Mouse (Mus musculus) gastrocnemius, adult 8-10 months (tissue): Measurements from ENCODE around the gene Hexim2. TPM values are rescaled to one million over a fixed set of nuclear protein-coding genes. Genes with fewer than 3 reads are reported as not detected.

Experiments
- DNase-seq, 2 experiments: peaks; one replicate each; pipeline ENCODE4 v3.0.0; 2022; ENCODE audit warnings: low spot score in 2 of 2
- total RNA-seq, 4 experiments: library from RNA; stranded (reverse); gene quantifications; 2 replicates each; pipeline ENCODE4 v1.2.4; 2022

Hexim2 gene
- 1 to 10 TPM; 1.7 to 4.0 (median 2.8) TPM for total RNA-seq

DNA sequence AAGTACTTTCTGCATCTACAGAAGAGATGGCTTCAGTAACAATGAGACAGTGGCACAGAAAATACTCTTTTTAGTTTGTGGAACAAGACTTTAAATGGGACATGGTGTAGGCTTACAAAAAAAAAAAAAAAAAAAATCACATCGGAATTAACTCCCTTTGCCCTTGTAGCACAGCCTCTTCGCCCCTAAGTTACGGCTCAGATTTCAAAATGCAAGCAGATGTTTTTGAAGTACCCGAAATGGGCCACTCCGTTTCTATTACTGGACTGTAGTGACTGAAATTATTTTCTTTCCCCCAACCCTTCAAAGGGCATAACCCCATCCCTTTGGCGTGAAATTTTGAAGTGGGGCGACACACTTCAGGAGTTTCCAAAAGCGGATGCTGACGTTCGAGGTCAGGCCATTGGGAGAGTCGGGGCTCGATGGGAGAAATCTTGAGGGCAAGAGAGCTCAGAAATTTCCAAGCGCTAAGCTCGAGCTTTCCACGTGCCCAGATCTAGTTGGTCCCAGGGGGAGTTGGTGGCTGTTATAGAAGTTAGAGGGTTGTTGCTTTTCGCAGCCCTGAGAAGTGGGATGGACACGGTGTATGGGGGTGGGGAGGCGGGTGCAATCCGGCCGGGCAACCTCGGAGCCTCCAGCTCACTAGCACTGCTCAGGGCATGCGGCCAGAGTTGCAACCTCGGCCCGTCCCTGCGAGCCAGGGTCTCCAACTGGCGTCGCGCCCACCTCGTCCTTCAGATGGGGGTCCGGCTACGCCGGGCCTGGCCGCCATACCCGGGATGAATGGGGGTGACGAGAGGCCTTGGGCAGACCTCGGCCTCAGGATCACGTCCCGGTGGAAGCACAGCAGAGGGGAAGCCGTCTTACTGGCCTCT is at the start of gene Hexim2:
Hexim2 (plus strand) TSS at position 729 of the 875 bp plus-strand sequence.
- DNase-seq = peak in 1 of 2 experiments; percentile 62

DNA sequence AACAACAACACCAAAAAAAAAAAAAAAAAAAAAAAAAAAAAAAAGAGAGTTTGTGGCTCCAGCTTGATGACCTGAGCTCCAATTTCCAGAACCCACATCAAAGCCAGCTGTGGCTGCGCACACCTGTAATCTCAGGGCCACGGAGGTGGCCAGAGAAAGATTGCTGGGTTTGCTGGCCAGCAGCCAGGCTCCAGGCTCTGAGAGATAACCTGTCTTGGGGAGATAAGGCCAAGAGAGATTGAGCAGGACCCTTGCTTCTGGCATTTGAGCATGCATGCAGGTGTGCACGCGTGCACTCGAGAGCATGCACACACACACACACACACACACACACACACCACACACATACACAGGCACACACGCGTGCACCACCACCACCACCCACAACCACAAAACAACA is 38.9 kb upstream of the Hexim2 start:
- no peak for DNase-seq

DNA sequence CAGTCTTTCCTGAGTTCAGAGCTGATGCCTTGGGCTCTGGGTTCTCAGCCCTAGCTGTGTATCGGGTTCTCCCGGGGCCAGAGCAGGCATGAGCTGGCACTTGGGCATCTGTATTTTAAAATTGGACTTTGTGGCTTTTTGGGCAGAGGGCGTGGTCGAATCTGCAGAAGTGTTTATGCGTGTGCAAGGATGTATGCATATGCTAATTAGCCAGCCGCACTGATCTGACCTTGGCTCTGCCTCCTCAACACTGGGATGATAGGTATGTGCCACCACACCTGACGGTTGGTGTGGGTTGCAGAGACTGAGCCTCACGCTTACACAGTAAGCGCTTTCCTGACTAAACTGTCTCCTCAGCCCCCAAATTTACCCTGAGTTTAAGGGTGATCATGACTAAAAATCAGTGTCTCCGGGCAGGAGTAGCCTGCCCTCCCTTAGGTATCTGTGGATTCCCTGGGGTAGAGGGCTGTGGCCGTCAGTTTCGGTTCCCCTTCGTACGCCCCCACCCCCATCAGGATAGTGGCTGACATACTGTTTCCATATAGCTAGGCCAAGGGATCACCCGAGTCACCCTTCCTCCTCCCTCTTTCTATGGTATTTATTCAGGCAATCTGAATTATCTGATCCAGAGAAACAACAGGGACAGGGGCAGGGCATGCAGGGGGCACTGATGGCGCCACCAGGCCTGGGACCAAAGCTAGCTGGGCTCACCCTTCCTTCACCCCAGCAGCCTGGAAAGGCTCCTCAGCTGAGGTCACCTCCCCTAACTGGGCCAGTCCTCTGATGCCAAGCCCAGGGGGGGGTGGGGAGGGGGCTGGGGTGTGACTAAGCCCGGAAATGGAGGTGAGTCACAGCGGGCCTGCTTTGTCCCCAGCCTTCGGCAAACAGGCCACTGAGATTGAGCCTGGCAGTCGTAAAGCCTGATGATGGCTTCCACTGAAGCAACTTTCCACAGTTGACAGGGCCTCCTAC is 38.1 kb upstream of the Hexim2 start:
- DNase-seq = no peak

DNA sequence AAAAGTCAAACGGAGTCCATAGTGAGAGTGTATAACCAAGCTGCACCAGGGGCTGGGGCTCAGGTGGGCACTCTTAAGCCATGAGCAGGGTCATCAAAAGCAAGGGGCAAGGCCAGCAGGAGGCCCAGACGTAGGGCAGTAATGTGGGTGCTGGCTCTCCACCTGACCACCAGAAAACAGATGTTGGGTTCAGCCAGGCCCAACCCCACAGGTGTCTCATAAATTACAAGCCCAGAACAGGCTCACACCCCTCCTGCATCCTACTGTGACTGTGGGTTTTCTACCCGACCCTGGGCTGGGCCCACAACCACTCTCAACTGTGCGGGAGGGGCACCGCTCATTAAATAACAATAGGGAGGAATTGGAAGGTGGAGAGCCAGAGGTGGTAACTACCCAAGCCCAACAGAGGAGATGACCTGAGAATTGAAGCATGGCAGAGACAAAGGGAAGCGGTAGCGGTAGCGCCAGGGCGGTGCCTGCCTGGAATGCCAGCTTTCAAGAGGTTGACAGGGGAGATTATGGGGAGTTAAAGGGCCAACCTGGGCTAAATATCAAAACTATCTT is 37.0 kb upstream of the Hexim2 start:
- no peak for DNase-seq

DNA sequence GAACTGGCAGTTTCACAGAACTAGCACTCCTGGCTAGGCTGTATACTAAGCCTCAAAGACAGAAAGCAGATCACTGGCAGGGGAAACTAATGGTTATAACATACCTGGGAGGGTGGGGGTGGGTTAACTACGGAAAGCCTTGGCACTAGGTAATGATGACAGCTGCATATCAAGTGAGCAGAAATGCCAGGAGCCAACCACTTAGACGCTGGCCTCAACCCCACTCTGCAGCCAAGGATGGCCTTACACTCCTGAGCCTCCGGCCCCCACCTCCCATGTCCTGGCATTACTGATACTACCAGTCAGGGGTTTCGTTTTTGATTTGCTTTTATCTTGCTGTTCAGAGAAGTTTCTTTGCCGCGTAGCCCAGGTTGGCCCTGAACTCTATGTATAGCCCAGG is 36.4 kb upstream of the Hexim2 start:
- DNase-seq = no peak

DNA sequence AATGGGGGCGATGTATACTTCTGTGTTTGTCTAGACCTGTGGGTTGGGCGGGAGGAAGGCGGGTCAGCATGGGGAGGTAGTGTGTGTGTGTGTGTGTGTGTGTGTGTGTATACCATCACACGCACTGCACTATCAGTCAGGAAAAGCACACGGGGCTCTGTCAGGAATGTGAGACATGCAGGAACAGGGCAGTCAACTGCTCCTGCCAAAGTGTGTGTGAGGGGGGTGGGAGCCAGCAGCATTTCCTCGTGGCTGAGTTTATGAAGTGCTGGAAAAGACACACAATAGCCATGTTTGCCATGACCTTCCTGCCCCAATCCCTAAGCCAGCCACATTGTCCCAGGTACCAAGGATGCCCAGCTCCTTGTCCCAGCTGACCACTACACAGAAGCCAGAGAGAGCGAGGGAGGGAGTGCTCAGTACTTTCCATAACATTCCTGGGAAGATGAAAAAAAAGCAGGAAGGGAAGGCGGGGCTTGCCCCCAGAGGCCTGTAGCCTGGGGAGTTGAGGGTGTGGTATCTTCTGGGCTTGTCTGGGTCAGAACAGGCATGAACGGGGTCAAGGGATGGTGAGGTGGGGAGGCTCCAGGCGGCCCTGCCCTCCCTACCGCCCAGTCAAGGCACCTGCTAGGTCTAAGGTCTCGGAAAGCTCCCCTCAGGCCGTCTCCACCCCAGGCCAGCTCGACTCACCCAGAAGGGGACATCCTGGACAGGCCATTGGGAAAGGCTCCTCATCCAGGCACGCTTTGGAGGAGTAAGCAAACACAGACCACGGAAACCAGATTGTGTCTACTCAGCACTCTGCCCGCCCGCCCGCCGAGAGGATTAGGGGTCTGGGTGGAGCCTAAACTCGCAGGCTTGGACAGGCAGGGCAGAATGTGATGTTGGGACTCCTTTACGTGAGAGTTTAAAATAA is 35.0 kb upstream of the Hexim2 start:
- peak in 1 of 2 experiments; percentile 10 for DNase-seq

DNA sequence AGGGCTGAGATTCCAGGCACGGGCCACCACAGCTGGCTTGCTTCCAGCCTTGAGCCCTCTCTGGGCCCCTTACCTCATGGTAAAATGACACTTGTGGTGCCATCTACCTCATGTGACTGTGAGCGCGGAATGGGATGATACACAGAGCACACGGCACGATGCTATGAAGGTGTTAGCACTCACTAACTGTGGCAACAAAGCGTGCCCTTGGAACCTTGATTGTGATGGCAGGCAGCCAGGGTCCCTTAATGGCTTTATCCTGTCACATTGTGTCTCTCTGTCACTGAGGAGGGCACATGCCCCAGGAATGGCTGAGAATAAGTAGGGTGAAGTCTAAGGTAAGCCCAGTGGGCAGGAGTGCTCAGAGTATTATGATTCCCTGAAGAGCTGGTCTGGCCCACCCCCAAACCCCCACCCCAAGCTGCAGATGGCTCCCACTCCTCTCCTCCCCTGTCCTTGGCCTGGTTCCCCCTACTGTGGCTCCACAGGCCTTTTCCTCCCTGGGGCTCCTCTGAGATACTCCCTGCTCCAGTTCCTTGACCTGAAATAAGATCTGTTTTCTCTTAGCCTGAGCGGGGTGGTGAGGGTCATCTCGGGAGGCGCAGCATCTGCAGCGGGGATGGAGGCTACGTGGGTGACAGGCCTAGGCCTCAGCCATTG is 33.6 kb upstream of the Hexim2 start:
- DNase-seq = no peak

DNA sequence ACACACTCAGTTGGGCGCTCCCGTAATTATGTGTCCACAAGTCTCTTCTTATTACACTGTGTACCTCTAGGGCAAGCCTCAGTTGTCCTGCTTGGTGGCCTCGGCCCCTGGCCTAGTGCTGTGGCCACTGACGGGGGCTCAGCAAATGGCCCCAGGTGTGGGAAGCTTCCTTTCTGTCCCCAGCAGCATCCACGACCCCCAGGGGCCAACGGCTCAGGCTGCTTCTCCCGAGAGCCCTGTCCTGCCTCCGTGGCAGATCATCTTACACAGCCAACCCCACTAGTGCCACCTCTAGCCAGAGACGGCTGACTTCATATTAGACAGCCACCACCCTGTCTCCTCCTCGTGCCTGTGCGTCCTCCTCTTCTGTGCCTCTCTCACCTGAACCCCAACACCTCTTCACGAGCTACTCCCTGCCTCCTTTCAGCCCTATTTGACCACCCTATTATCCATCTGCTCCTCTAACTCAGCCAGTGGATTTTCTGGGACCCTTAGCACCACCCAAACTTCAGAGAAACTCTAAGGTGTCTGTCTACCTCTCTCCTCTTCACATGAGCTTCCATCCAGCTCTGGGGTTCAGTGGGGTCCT is 32.8 kb upstream of the Hexim2 start:
- no peak for DNase-seq

DNA sequence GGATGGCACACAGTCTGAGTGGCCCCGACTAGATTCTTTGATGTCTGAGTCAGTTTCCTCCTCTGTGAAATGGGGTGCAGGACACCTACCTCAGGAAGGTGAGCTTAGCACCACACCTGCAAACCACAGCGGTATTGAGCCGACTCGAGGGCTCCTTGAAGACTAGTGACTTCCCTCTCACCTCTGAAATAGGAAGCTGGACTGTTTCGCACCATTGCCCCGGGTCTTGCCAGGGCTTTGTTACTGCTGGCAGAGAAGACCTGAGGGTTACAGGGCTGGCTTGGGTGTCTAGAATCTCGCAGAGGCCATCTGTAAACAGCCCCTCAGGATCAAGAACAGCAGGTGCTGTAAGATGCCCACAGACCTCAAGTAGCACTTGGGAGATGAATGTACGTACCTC is 31.9 kb upstream of the Hexim2 start:
- DNase-seq = no peak

DNA sequence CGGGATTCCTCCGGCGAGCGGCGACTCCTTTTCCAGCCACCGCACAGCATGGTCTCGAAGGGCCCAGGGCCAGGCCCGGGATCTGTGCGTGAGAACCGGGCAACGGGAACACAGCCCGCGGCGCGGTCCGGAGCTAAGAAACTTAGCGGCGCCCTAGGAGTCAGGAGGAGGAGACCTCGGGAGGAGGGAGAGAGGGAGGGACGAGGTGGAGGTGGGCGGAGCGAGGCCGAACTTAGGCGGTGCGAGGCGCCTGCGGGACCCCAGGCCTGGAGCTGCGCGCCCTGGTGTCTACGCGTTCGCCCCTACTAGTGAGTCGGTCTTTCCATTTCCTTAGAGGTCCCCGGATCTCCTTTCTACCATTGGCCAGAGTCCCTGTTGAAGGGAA is 30.8 kb upstream of the Hexim2 start, which contains the start of the genes Plcd3 and Acbd4:
Plcd3 (minus strand) TSS at position 178 of the 385 bp plus-strand sequence.
Acbd4 (plus strand) TSS at position 202 of the 385 bp plus-strand sequence.
- peak; percentile 79 to 83 for DNase-seq

DNA sequence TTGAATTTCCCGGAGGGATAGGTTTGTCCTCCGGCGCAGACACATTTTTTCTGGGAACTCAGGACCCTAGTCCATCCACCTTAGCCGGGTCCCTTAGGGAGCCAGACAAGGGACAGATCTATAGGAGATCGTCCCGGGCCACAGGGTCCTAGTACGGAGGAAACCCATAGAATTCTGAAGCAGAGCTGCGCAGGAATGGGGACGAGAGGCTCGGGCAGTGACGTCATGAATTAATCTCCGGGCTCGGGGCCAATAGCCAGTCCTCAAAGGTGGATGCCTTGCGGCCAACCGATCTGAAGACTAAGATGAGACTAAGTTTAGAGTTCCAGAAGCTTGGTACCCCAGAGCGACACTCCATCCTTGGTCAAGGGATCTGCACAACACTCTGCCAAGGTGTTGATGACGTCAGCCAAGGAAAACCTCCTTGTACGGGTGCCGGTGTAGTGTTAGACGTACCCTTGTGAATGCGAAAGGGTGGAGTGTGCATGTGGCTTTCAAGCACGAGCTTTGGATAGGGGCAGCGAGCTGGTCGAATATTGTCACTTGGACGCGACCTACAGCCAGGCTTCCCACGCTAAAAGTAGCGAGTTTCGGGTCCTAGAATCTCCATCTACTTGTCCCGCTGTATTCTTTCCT is 30.2 kb upstream of the Hexim2 start:
- peak; percentile 69 to 70 for DNase-seq

DNA sequence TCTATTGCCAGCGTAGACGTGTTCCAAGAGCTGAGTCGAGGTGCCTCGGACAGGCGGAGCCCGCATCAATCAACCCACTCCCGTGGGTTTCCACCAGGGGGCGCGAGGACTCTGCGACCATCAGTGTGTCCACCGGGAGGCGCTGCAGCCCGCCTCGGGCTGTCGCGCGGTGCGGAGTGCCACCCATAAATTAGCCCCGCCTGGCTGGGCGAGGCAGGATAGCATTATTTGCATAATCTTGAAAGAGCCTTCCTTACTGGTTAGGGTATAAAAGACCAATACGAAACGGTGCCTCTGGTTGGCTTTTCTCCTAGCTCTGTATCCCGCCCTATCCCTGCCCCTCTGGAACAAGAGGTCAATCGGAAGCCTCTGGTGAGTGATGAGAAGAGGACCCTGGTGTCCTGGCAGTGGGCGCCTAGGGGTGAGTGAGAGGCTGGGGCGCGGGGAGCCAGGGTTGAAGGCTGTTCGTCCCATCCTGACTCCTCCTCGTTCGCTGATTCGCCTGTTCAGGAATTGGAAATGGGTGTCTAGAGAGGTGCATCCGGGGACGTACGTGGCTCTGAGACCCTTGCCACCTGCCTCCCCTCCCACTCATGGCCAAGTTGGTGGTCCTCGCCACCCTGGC is 29.4 kb upstream of the Hexim2 start:
- DNase-seq = peak; percentile 96 to 97

DNA sequence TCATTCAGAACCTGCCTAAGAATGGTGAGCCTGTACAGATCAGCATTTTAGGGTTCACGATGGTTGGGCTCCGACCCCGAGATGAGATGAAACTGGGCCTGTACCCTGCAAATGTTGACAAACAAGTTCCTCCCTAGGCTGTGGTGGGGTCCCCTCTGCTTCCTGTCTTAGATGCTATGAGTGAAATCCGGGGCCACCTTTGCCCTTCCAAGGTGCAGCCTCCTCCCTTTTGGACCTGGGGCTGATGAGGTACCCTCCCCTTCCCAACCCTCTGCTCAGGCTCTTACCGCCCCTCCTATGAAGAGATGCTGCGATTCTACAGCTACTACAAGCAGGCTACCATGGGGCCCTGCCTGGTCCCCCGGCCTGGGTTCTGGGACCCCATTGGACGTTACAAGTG is 28.6 kb upstream of the Hexim2 start:
- DNase-seq = no peak

DNA sequence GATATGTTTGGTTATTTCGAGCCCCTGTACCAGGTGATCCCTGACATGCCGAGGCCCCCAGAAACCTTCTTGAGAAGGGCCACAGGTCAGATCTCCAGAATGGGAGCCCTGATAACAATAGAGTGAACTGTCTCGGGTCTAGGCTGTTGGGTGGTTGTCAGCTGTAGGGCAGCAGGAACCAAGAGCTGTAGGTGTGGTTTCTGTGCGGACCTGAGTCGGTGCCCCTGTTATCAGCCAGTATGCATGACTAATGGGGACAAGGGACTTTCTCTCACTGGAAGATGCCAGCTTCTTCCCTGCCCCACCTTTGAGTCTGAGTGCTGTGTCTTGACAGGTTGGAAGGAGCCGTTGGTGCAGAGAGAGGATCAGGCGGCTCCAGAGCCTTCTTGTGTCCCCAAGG is 27.8 kb upstream of the Hexim2 start:
- DNase-seq = no peak

DNA sequence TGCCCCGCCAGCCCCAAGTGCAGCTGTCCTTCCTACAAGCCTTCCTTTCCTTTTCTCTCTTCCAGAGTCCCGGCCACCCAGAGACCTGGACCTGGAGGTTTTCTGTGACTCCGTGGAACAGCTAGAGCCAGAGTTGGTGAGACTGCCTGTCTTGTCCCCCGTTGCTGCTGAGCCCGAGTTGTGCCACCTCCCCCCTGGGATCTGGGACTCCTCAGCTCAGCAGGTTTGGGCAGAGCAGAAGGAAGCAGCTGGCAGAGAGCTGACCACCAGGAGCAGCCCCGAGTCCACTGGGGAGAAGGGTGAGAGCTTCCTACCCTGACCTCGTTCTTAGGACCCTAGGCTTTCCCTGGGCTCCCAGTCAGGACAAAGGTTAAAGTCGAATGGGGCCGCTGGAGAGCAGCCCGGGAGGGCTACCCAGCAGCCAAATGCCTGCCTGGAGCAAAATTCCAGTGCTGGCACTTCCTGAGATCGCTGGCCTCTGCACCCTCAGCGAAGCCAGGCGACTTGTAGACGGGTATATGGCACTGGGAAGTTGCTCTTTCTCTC is 27.0 kb upstream of the Hexim2 start:
- DNase-seq = no peak

DNA sequence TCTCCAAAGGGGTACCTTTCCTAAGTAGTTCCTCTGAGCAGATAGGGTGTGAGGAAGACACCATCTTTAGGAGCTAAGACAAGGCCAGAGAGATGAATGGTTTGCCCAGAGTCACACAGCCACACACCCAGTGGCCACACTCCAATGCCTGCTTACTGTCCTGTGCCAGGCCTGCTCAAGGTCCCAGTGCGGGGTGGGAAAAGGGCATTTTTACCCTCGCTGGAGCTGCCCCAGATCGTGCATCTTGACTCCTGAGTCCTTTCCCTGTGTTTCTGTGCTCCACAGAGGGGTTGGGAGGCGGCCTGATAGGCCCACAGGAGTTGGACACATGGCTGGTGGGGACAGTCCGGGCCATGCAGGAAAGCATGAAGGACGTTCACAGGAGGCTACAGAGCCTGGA is 26.4 kb upstream of the Hexim2 start:
- DNase-seq = no peak

DNA sequence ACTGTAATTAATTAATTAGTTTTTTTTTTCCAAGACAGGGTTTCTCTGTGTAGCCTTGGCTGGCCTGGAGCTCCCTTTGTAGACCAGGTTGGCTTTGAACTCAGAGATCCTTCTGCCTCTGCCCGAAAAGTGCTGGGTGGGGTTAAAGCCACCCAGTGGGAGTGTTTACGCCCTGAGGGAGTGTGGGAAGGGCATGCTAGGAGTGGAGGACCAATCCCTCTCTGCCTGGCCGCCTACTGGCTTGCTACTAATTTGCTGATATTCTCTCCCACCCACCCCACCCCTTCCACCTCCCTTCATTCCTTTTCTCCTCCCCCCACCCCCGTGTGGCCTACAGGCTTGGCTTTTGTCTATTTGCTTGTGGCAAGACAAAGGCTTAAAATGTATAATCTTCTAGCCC is 25.8 kb upstream of the Hexim2 start:
- DNase-seq = no peak

DNA sequence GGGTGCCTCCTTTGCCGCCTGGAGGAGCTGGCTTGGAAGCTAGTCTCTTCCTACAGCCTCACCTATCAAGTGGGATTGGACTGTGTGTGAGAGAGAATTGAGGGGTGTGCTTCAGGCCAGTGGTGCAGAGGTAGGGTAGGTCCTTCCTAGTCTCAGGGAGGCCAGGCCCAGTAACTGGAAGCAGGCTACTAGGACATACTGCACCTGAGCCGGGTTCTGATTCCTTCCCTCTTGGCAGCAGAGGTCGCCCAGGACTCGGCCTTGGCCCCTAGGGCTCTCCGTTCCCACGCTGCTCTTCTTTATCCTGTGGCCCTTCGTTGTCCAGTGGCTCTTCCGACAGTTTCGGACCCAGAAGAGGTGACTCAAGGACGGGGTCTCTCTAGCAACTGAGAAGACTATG is 20.9 kb upstream of the Hexim2 start:
- no peak for DNase-seq
